Mouse (Mus musculus) kidney, postnatal 4 days (tissue): ENCODE results near the gene Hectd4.
A peak's percentile ranks its signal among the peaks of the same experiment; 100 is the strongest.
"Not testable (repeated sequence)": the region's sequence is repeated elsewhere in the genome, so short reads cannot be mapped to it uniquely, and the experiment has no call there.

Source experiments
- DNase-seq, 2 experiments: peaks; one replicate each; pipeline ENCODE4 v3.0.0; 2021; ENCODE audit warnings: mixed read lengths in 2 of 2

Hectd4 gene

DNA sequence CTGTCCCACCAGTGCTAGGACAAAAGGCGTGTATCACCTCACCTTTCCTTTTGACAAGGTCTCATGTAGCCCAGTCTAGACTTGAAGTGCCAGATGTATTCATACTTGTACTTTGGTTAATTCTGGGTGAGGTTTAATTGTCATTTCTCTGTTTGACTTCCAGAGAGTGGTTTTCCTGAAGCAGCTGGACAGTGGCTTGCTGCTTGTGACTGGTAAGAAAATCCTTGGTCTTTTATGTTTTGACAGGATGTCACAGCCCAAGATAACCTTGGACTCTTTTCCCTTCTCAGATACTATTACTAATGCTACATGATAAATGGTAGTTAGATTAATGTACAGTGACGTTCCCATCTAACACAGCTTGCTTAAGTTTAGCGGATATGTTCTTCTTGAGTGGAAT lies 13.0 kb upstream of the Hectd4 start:
- DNase-seq = no peak

DNA sequence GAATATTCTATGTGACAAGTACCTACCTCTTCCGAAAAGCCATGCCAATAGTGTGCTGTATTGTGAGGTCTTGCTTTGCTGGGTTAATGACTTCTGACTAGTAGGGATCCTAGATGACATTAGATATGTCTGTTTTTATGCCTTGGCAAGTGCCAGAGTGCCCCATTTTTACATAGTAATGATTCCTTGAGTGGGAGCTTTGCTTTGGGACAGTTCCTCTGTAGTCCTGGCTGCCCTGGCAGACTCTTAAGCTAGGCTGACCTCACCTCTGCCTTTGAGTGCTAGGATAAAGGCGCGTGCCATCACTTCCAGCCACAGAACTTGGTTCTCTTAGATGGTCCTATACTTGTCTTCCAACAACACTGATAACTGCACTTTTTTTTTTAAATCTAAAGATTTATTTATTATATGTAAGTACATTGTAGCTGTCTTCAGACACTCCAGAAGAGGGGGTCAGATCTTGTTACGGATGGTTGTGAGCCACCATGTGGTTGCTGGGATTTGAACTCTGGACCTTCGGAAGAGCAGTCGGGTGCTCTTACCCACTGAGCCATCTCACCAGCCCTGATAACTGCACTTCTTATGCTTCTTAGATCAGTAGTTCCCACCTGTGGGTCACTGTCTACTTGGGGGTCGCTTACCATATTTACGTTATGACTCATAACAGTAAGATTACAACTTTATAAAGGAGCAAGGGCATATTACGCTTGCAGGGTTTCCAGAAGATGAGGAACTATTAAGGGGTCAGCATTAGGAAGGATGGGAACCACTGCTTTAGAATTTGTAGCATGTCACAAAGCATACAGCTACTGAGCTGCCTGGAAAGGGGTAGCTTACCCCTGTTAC lies 10.0 kb upstream of the Hectd4 start:
- no peak for DNase-seq

DNA sequence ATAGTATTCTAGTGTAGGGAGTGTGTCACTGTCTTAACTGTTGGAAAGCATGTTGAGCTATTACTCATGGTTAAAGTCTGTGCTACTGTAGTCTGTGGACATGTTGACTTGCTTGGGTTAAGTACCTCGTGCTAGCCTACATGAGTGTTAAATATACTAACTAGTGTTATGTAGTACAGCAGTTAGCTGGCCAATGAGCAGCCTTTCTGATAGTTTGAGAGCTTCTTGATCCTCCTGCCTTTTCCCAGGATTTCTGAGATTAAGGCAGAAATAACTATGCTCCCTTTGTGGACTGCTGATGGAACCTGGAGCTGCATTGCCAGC lies 9.5 kb upstream of the Hectd4 start:
- no peak for DNase-seq

DNA sequence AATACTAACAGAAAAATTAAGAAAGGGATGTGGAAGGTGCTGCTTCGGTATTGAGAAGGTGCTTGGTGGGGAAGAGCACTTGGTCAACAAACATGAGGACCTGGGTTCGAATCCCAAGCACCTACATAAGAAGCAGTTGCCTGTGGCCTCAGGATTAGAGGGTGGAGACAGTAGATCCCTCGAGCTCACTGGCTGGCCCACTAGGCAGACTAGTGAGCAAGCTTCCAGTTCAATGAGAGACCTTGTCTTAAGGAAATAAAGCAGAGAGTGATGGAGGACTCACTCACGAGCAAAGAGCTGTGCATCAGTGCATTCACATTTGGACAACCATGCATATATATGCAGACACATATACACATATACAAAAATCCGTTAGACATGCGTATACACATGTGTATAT lies 7.9 kb upstream of the Hectd4 start:
- no peak for DNase-seq

DNA sequence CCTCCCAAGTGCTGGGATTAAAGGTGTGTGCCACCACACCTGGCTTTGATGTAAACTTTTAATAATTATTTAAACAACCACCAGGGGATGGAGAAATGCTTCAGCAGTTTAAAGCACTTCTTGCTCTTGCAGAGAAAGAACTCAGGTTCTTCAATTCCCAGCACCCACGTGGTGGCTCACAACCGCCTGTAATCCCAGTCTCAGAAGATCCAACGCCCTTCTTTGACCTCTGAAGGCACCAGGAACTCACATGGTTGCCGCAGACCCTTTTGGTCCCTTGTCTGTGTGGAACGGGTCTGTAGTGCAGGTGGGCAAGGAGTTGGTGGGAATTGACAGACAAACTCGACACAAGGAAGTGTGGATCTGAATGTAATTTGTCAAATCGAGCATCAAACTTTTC lies 5.3 kb upstream of the Hectd4 start:
- DNase-seq = no peak

DNA sequence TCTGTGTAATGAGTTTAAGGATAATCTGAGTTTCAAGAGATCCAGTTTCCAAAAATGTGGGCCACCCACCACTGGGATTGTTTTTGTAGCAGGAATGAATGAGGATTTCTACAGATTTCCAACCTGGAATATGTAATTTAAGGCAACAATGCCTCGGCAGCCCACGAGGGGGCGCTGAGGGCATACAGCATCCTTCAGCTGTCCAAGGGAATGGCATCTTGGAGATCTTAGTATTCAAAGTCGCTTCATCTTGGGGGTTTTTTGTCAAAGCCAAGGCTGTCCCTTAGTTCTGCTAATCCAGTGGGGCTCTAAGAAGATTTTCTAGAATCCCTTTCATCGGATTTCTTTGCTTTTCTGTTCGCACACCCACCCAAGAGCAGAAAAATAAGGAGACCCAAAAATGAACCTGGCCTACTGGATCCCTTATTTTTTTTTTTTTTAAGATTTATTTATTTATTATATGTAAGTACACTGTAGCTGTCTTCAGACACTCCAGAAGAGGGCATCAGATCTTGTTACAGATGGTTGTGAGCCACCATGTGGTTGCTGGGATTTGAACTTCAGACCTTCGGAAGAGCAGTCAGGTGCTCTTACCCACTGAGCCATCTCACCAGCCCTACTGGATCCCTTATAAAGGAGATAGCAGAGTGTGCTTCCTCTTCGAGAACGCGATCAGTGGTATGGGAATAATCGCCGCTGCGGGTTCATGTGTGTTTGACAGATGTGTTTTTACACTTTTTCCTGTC lies 4.5 kb upstream of the Hectd4 start:
- peak; percentile 81 to 85 for DNase-seq

DNA sequence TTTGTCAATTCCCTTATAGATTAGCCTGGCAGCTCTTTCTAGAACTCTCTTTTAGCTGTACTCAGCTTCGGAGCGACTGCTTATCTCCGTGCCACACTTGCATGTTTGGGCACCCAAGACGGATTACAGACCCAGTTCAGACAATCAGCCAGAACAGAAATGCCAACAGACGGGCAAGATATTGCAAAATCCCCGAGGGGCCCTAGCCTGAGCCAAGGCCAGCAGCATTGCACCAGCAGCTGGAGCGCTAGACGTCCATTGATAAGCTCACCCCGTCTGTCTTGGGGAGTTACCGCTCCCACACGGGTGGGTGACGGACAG lies 3.9 kb upstream of the Hectd4 start:
- DNase-seq = no peak

DNA sequence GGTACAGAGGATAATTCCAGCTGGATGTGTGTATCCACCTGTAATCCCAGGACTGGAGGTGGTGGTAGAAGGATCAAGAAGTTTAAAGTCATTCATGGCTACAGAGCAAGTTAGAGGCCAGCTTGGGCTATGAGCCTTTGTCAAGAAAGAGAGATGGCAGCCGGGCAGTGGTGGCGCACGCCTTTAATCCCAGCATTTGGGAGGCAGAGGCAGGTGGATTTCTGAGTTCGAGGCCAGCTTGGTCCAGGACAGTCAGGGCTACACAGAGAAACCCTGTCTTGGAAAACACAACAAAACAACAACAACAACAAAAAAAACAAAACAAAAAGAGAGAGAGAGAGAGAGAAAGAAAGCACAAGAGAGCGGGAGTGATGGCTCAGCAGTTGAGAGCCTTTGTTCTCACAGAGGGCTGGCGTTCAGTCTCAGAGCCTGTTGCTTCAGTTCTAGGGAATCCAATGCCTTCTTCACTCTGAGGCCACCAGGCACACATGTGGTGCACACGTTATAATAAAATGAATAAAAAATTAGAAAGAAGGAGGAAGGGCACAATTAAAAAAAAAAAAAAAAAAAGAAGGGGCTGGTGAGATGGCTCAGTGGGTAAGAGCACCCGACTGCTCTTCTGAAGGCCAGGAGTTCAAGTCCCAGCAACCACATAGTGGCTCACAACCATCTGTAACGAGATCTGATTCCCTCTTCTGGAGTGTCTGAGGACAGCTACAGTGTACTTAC lies 3.3 kb upstream of the Hectd4 start:
- not testable (repeated sequence) for DNase-seq

DNA sequence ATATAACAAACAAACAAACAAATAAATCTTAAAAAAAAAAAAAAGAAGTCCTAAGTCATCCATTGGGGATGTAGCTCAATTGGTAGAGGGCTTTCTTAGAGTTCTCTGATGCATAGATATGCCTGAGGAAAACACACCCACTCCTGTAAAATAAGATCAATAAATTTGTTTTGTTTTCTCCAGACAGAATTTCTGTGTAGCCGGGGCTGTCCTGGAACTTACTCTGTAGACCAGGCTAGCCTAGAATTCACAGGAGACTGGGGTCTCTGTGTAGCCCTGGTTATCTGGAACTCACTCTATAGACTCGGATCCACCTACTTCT lies 2.7 kb upstream of the Hectd4 start:
- DNase-seq = no peak

DNA sequence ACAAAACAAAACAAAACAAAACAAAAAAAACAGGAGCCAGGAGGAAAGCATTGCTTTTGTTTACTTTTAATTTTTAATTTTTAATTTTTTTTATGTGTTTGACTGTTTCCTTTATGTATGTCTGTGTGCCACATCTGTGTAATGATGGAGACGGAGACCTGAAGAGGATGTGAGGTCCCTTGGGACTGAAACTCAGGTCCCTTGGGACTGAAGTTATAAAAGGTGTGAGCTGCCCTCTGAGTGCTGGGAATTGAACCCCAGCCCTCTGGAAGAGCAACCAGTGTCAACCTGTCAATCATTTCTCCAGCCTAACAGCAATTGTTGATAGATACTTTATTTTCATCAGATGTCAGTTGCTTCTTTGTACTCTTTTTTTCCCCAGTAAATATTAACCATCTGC lies 829 bp upstream of the Hectd4 start:
- DNase-seq = no peak

DNA sequence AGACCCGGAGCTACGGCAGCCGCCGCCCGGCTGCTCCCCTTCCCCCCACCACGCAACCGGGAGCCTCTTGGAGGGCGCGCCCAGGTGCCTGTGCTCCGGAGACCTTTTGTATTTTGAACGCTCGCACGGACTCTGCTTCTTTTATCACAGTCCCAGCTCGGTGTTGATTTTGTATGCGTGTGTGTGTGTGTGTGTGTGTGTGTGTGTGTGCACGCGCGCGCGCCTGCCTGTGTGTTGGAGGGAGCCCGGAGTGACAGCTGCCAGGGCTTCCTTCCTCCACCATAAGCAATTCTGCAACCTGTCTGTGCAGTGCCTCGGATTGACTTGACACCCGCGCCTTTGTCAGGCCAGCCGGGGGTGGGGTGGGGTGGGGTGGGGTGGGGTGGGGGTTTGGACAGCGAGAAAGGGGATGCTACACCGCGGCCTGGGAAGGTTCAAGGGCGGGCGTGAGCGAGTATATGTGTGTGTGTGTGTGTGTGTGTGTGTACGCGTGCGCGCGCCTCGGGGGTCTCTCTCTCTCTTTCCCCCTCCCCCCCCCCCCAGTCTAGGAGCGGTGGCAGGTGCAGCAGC lies 798 bp downstream of the Hectd4 start:
- peak; percentile 50 to 53 for DNase-seq

DNA sequence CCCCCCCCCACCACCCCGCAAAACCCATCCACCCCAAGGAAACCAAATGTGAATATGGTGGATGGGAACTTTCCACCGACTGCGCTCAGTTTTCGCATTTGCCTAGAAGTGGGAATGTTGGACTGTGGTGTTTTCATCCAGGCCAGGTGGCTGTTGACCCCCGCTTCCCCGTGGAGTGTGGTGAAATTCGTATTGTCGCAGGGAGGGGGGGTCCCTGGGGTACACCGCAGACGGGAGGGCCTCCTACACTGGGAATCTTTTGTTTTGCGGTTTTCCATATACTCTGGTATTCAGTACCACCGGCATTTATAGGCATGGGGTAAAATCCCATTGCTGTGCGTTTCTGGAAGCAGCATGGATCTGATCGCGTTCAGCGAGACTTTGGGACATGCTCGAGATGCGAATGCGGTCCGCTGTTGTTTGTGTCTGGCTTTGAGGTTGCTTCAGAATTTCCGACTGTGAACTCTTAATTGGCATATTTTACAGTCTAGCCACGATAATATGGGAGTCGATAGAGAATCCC lies 1.4 kb downstream of the Hectd4 start:
- DNase-seq = no peak

DNA sequence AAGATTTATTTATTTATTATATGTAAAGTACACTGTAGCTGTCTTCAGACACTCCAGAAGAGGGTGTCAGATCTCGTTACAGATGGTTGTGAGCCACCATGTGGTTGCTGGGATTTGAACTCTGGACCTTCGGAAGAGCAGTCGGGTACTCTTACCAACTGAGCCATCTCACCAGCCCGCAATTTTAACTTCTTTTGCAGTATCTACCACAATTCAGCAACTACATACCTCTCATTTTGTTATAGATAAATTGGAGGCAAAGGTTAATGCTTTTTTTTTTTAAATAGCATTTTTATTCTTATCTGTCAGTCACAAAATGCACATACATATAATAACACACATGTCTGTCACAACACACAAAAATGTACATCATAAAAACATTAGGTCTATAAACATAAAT lies 4.0 kb downstream of the Hectd4 start:
- not testable (repeated sequence) for DNase-seq

DNA sequence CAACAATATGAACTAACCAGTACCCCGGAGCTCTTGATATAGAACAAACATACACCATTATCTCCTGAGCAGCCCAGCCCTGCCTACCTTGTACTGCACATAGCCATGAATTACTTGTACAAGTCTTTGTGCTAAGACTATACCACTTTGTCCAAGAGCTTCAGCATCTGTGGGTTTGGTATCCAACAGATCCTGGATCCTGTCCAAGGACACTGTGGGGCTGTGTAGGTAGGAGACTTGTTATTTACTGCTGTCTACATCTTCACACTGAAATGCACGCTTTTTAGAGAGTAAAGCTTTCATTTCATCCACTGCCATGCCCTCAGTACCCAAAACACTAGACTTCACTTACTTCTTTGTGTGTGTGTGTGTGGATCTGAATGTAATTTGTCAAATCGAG lies 4.8 kb downstream of the Hectd4 start:
- no peak for DNase-seq

DNA sequence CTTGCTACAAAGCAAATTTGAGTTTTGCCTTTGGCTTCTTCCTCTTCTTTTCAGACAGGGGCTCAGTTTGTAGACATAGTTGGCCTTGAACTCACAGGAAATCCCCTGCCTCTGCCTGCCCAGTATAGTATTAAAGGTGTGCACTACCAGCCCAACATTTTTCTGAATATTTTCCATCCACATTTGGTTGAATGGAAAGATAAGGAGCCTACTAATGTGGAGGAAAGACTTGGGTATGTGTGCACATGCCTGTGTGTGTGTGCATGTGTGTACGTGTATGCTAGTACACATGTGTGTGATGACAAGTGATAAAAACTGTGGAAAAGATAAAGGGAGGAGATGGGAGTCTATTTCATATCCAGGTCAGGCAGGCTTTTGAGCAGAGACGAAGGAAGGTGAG lies 5.8 kb downstream of the Hectd4 start:
- no peak for DNase-seq

DNA sequence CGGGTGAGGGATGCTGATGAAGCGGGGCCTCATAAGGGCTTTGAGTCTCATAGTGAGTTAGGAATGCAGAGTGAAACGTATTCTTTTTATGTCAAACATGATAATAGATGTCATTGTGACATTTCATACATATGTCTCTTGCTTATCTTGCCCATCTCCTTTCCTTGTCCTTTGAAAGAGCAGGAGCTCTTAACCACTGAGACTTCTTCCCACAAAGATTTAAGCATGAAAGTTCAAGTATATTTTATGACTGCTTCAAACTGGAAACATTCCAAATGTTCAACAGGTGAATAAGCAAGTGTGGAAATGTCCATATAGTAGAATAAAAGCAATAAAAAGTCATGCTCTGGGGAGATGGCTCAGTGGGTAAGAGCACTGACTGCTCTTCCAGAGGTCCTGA lies 6.4 kb downstream of the Hectd4 start:
- no peak for DNase-seq

DNA sequence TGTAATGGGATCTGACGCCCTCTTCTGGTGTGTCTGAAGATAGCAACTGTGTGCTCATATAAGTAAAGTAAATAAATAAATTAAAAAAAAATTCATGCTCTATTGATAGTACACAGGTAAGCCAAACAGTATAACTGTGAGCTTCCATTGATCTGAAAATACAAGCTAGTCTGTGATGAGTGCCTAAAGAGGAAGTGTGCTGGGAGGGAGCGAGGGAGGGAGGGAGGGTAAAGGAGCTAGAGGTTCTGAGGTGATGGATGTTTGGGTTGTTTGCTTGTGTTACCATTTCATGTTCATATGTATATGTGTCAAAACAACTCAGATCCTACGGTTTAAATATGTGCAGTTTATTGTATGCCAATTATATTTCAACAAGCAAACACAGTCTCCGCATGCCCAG lies 6.8 kb downstream of the Hectd4 start:
- DNase-seq = no peak

DNA sequence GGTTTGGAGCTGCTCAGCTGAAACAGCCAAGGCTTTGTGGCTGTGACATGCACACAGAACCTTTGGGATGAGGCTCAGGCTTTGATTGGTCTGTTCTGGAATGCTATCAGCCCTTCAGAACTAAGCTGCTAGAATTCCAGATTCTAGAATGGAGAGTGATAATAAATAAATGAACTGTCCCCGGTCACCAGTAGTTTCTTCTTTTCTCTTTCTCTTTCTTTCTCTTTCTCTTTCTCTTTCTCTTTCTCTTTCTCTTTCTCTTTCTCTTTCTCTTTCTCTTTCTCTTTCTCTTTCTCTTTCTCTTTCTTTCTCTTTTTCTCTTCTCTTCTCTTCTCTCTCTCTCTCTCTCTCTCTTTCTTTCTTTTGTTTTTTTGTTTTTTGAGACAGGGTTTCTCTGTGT lies 7.3 kb downstream of the Hectd4 start:
- DNase-seq = not testable (repeated sequence)

DNA sequence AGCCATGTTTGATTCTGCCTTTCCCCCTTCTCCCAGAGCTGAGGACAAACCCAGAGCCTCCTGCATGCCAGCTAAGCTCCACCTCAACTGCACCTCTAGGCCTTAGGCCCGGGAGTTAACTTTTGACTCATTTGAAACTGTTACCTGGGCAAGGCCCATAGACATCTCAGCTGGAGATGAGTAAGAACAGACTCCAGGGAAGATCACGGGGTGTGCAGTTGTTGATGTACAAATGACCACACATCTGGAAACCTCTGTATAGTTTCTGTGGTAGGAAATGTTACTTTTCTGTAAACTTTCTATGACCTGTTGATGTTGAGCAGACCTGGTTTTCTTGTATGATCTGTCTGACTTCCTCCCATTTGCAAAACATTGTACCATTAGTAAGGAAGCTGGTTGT lies 9.2 kb downstream of the Hectd4 start:
- no peak for DNase-seq

DNA sequence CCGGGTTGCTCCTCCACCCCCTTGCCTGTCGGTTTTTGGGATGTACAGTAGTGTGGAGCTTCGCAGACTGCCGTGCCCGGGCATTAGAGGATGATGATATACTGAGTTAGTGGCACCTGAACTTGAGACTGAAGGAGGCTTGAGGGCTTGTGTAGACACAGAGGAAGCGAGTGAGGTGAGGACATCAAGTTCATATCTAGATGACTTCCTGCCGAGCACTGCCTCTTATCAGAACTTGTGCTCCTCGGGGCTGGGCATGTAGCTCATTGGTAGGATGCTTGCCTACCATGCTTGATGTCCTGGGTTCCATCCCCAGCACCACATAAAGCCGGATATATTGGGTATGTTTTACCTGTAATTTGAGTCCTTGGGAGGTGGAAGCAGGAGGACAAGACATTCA lies 10.8 kb downstream of the Hectd4 start:
- no peak for DNase-seq

DNA sequence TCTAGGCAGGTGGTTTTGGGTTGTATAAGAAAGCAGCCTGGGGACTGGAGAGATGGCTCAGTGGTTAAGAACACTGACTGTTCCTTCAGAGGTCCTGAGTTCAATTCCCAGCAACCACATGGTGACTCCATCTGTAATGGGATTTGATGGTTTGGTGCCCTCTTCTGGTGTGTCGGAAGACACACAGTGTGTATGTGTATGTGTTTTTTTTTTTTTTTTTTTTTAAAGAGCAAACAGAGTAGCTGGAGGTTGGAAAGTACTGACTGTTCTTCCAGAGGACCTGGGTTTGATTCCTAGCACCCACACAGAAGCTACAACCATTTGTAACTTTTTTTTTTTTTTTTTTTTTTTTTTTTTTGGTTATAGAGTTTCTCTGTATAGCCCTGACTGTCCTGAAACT lies 12.8 kb downstream of the Hectd4 start:
- DNase-seq = no peak

DNA sequence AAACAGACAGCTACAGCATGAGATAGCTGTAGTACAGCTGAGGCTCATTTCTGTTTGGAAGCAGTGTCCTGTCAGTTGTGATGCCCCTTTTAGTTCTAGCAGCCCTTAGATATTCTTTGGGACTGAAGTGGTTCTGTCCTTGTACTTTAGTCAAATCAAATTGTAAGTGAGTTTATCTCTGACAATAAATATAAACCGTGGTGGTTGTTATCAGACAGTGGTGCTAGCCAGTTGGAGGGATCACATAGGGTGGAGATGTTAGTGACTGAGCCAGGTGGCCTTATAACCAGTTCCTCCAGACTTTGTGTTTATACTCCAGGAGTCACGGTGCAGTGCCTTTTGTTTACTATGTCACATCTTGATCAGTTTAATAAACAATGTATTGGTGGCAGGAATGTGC lies 13.7 kb downstream of the Hectd4 start:
- no peak for DNase-seq

DNA sequence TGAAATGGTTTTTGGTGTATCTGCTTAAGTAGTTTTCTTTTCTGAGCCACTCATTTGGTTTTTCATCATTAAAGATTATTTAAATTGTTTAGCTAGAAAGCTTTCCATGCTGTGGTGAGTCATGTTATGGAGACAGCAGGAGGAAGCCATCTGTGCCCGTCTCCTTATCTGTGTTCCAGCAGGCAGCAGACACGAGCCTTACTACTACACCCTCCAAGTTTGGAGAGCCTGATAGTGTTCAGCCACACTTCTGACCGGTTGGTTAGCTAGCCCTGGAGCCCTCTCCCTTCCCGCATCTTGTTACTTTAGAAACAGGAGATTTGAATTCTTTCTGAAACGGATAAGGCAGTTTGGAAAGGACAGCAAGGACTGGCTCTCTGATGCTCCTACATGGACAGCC lies 16.2 kb downstream of the Hectd4 start:
- no peak for DNase-seq

DNA sequence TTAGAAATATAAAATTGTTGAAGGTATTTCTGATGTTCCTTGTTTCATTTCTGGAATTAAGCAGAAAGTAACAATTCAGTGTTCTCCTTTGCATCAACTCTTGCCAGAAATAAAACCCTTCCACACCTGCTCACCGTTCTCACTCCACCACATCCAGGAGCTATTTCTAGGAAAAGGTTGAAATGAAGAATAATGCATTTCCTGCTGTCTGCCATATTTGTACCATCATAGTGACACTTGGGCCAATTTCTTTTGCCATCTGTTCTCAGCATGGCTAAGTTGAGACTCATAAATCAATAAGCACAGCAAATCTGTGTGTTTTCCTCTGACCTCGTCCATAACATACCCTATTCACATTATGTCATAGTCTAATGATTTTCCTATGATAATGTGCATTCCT lies 18.2 kb downstream of the Hectd4 start:
- DNase-seq = no peak
